Mouse (Mus musculus) lung, embryonic 15.5 days (tissue): ENCODE measurements around the gene Srgap3. TPM values are rescaled to one million over a fixed set of nuclear protein-coding genes. Genes with fewer than 3 reads are reported as not detected.
A peak's percentile ranks its signal among the peaks of the same experiment; 100 is the strongest.
"Not testable (repeated sequence)": the region's sequence is repeated elsewhere in the genome, so short reads cannot be mapped to it uniquely, and the experiment has no call there.

Source experiments
- ATAC-seq: fragments of 200-750 bp; cut with Nextera tagmentation; 2 replicates; pipeline ENCODE4 v1.8.0; 2017; ENCODE audit warnings: moderate number of reproducible peaks, borderline replicate concordance; ENCODE audit not compliant: low FRiP score, low TSS enrichment; ENCODE audit errors: extremely low read depth
- H3K27ac ChIP-seq: fragments of 300-500 bp; sonication (generic); 2 replicates; pipeline ENCODE4 v1.5.1; 2015; ENCODE audit warnings: moderate library complexity, mild to moderate bottlenecking, inconsistent platforms
- H3K27me3 ChIP-seq: fragments of 300-500 bp; sonication (generic); 2 replicates; pipeline ENCODE4 v1.6.1; 2015; ENCODE audit warnings: inconsistent platforms
- H3K36me3 ChIP-seq: fragments of 300-500 bp; sonication (generic); 2 replicates; pipeline ENCODE4 v1.6.1; 2015; ENCODE audit warnings: inconsistent platforms
- H3K4me1 ChIP-seq: fragments of 300-500 bp; sonication (generic); 2 replicates; pipeline ENCODE4 v1.6.1; 2015; ENCODE audit warnings: inconsistent platforms
- H3K4me2 ChIP-seq: fragments of 300-500 bp; sonication (generic); 2 replicates; pipeline ENCODE4 v1.6.1; 2015; ENCODE audit warnings: inconsistent platforms, mild to moderate bottlenecking, moderate library complexity
- H3K4me3 ChIP-seq: fragments of 300-500 bp; sonication (generic); 2 replicates; pipeline ENCODE4 v1.5.1; 2015; ENCODE audit warnings: mild to moderate bottlenecking, inconsistent platforms
- H3K9ac ChIP-seq: fragments of 300-500 bp; sonication (generic); 2 replicates; pipeline ENCODE4 v1.6.1; 2015; ENCODE audit warnings: inconsistent platforms
- H3K9me3 ChIP-seq: fragments of 300-500 bp; sonication (generic); 2 replicates; pipeline ENCODE4 v1.6.1; 2016; ENCODE audit warnings: inconsistent platforms
- WGBS: fragments of 180-500 bp; shearing (Covaris S2); methylation state at CpG from one replicate; pipeline ENCODE4 v1.1.7; 2015; 5-methylcytosine and 5-hydroxymethylcytosine counted together
- polyA plus RNA-seq: library from polyadenylated mRNA; unstranded; fragments of >200 nt; fragmentation: Nextera tagmentation; extraction: Ambion mirVana; gene quantifications from 2 replicates; pipeline ENCODE4 v1.2.1, GENCODE M21; 2015

Srgap3 gene
- polyA plus RNA-seq, 1 experiment from 2014 or later, result 2.5 TPM

DNA sequence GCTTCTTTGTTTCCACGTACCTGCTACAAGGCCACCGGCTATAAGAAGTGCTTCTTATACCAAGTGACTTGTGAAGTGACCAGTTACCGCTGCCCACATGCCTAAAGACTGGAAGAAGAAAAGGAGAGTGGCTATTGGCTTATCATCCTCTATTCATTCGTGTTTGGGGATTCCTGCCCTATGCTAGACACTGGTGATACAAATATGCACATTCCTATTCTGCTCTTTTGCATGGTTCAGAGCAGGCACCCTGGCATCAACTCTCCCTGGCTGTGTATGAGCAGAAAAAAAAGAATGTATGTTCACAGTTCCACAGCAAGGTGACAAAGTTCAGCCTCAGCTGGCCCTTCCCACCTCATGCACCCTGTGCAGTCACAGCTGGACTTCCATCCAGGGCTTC is 81.0 kb downstream of the Srgap3 start:
- Histone ChIP-seq H3K9ac (no peak overlapping the region), H3K27me3 (no peaks in the 10 kb centered on the region), H3K9me3 (no peaks in the 10 kb centered on the region), H3K4me2 (no peak overlapping the region; the same call in 1 of the 2 replicates), H3K27ac (no peak overlapping the region), H3K4me1 (peaks cover 12% of the 10 kb centered on the region), H3K4me3 (no peak overlapping the region), H3K36me3 (no peaks in the 10 kb centered on the region)
- 64% methylated on average over 4 of the region's 4 CpGs for WGBS
- no peak for ATAC-seq

DNA sequence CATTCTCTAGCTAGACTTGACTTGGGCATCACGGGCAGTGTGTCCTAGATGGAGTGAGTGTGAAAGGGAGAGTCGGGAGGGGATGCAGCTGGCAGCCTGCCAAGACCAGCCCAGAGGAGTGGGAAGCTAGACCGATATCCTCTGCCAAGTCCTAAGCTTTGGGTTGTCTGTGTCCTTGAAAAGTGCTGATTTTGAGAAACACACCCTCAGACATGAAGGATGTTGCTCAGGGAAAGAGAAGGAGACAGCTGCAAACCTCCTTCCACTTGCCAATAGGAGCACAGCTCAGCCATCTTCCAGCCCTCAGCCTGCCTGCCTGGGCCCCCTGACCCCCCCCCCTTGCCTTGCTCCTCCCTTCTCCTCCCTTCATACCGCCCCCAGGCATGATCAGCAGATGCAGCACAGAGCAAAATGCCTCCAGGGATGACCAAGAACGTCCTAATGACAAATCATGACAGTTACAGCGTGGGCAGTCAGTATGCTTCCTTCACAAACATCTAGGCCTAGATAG is 82.0 kb downstream of the Srgap3 start:
- H3K9ac ChIP-seq, result no peak overlapping the region
- peak; percentile 91 for ATAC-seq
- H3K4me2 ChIP-seq, result peak overlapping the region; percentile 13; the same call in 1 of the 2 replicates
- H3K27me3 ChIP-seq, result no peaks in the 10 kb centered on the region
- H3K4me1 ChIP-seq, result peaks cover 12% of the 10 kb centered on the region
- no peaks in the 10 kb centered on the region for H3K36me3 ChIP-seq
- H3K27ac ChIP-seq, result peak overlapping the region; percentile 57
- no peak overlapping the region for H3K4me3 ChIP-seq
- WGBS, result 24% methylated on average over 6 of the region's 6 CpGs
- no peaks in the 10 kb centered on the region for H3K9me3 ChIP-seq

DNA sequence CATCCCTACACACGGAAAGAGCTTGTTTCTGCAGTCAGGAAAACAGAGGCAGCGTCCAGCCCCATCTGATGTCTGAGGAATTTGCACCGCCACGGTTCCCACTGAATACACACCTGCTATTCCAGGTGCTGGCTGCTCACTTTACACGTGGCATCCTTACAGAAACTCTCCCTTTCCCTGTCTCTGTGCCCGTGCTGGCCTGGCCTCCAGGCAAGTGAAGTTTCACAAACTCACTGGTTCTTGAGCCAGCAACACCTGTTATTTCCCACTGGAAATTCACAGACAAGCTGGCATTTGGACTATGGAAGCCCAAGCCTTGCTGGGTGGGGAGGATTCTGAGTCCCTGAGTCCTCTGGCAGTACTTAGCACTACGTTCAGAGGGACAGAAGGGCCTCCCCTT is 84.6 kb downstream of the Srgap3 start:
- Histone ChIP-seq H3K27me3 (no peaks in the 10 kb centered on the region), H3K9me3 (no peaks in the 10 kb centered on the region), H3K4me2 (no peak overlapping the region), H3K4me3 (no peak overlapping the region), H3K27ac (no peak overlapping the region), H3K9ac (no peak overlapping the region), H3K4me1 (peaks cover 12% of the 10 kb centered on the region), H3K36me3 (no peaks in the 10 kb centered on the region)
- no peak for ATAC-seq
- WGBS, result 80% methylated on average over 7 of the region's 7 CpGs

DNA sequence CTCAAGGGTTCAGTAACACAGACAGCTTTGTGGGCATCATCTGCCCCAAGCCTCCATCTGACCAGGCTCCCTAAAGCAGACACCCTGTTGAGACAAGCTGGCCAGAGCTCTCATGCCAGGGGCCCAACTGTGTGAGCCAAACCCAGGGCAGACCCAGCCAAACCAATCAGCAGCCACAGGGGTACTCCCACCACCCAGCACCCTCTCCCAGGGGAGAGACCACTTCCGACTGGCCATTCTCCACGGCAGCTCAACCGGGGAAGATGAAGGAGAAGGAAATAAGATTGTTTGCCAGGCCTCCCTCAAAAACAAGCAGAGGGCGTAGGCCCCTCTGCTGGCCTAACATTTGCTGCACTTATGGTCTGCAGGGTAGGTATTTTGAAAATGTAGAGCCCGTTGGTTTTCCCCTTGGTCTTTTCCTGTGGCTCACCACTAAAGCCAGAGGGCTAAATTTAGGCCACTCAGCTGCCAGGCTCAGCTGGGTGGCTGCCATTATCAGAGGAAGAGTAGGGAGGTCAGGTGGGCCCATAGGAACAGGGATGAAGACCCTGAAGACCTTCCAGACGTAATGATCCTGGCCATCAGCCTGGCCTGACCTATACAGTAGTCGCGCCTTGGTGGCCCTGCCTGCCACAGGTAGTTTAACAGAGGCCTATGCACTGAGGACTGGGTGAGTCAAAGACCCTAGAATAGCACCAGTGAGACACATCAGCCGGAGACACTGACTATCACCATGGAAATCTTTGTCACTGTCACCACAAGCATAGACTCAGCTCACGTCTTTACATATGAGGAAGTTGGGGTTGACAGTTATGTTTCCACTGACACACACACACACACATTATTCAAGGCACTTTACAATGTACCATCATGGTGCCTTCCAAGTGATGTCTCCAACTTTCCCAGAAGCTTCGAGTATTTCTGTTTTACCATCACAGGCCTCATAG is 85.4 kb downstream of the Srgap3 start:
- 76% methylated on average over 11 of the region's 11 CpGs for WGBS
- no peak for ATAC-seq
- peaks cover 12% of the 10 kb centered on the region for H3K4me1 ChIP-seq
- H3K9me3 ChIP-seq, result no peaks in the 10 kb centered on the region
- no peak overlapping the region for H3K9ac ChIP-seq
- H3K4me3 ChIP-seq, result no peak overlapping the region
- H3K36me3 ChIP-seq, result no peaks in the 10 kb centered on the region
- H3K27ac ChIP-seq, result no peak overlapping the region
- H3K4me2 ChIP-seq, result no peak overlapping the region
- H3K27me3 ChIP-seq, result no peaks in the 10 kb centered on the region

DNA sequence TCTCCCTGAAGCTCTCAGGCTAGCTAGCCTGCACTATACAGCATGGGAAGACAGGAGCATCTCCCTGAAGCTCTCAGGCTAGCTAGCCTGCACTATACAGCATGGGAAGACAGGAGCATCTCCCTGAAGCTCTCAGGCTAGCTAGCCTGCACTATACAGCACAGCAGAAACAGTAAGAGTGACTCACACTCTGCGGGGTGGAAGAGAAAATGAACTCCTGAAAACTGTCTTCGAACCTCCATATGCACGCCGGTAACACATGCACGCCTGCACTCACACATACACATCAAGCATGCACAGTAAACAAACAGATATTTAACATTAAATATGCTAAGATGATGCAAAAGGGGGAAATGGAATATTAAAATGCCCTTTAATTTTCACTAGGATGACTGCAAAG is 86.8 kb downstream of the Srgap3 start:
- not testable (repeated sequence) for H3K4me1 ChIP-seq, H3K4me3 ChIP-seq, H3K9me3 ChIP-seq, H3K4me2 ChIP-seq, H3K36me3 ChIP-seq, H3K27ac ChIP-seq, ATAC-seq, H3K9ac ChIP-seq, H3K27me3 ChIP-seq
- WGBS, result 95% methylated on average over 5 of the region's 5 CpGs

DNA sequence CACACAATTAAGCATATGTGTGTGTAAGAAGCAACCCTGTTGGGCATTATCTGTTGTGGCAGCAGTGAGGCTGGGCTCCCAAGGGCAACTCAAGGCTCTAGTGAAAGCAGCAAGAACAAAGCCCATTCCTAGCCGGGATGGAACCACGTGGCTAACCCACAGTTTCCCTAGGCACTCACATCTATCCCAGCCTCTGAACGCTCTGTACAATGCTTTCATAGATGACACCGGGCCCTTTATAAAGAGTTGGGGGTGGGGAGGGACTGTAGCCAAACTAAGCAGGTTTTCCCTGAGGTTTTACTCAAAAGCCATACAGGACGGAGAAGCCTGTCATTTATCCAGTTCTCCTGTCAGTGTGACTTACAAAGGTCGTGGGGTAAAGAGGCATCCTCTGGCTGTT is 90.0 kb downstream of the Srgap3 start:
- Histone ChIP-seq H3K27ac (no peak overlapping the region), H3K4me2 (no peak overlapping the region), H3K4me3 (no peak overlapping the region), H3K27me3 (no peaks in the 10 kb centered on the region), H3K9ac (no peak overlapping the region), H3K36me3 (no peaks in the 10 kb centered on the region), H3K4me1 (no peaks in the 10 kb centered on the region), H3K9me3 (no peaks in the 10 kb centered on the region)
- no peak for ATAC-seq
- WGBS, result 62% methylated on average over 6 of the region's 6 CpGs

DNA sequence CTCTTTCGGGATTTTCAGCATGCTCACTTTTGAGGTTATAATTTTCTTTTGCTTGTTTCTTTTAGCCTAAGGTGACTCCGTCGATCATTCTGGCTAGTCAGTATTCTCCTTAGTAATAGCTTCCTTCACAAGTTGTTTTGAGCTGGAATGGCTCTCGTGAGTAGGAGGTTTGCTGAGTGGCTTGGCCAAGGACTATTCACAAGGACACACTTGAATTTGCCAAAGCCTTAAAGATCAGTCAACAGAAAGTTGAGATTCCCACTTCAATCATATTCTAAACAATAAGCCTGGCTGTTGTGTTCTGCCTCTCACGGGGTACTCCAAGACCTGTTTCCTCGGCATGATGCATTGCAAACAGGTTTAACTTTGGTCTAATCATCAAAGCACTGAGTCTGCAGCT is 91.9 kb downstream of the Srgap3 start:
- H3K9ac ChIP-seq, result no peak overlapping the region
- no peaks in the 10 kb centered on the region for H3K27me3 ChIP-seq
- WGBS, result 67% methylated on average over 6 of the region's 6 CpGs
- H3K36me3 ChIP-seq, result no peaks in the 10 kb centered on the region
- H3K4me2 ChIP-seq, result no peak overlapping the region
- H3K27ac ChIP-seq, result no peak overlapping the region
- H3K9me3 ChIP-seq, result no peaks in the 10 kb centered on the region
- ATAC-seq, result no peak
- no peaks in the 10 kb centered on the region for H3K4me1 ChIP-seq
- no peak overlapping the region for H3K4me3 ChIP-seq

DNA sequence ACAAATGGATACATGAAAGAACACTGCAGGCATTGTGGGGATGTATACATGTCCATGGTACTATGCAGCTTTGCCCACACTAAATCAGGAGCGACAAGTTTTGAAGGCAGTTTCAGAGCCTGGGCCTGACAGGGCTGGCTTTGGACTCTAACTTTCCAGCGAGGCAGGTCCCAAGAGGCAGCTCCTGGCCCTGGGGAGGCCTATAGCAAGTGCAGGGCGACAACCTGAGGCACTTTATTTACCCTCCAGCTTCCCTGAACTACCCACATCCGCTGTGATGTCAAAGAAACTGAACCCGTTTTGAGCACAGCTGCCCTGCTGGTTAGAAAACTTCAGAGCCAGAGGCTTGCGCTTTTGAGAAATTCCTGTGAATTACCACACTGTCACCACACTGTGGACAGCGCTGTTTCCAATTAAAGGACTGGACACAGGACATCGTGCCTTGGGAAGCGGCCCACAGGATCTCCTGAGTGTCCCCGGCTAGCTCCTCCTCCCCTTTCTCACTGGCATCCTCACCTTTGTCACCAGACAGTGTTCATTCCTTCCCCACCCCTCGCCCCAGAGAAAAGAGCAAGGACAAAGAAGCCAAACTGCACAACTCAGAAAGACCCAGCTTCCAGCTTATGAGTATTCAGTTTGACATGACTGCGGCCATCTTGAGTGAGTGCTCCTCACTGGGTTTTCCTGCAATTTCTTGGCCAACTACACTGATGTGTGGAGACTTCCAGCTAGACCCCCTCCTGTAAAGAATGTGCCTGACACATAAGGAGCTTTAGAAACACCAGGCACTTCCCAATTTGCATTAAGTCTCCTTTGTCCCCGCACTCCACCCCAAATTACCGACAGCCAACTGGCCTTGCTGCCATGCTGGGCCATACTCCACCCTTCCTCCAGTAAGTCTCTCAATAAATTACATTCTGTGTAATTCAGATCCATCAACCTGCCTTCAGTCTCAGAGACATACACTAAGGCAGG is 94.5 kb downstream of the Srgap3 start:
- no peaks in the 10 kb centered on the region for H3K27me3 ChIP-seq
- H3K9ac ChIP-seq, result no peak overlapping the region
- WGBS, result 62% methylated on average over 14 of the region's 14 CpGs
- H3K27ac ChIP-seq, result no peak overlapping the region
- H3K36me3 ChIP-seq, result no peaks in the 10 kb centered on the region
- H3K4me3 ChIP-seq, result no peak overlapping the region
- no peak for ATAC-seq
- H3K4me1 ChIP-seq, result no peaks in the 10 kb centered on the region
- H3K9me3 ChIP-seq, result no peaks in the 10 kb centered on the region
- H3K4me2 ChIP-seq, result no peak overlapping the region

DNA sequence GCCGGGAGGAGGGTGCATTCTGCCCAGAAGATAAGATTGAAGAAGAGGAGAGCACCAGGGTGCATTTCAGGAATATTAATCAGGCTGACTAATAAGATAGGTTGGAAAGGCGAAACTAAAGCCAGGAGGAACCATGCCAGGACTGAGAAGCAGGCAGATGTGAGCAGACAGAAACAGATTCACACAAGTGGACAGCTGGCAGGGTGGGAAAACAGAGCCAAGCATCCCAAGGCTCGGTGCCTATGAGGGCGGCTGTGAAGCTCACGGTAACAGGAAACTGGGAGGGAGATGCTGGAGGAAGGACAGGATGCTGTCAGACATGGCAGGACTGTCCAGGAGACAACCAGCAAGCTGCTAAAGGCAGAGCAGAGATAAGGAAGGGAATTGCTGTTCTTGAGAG is 96.3 kb downstream of the Srgap3 start:
- Histone ChIP-seq H3K9ac (no peak overlapping the region), H3K4me1 (no peaks in the 10 kb centered on the region), H3K27ac (no peak overlapping the region), H3K27me3 (no peaks in the 10 kb centered on the region), H3K4me2 (no peak overlapping the region), H3K9me3 (no peaks in the 10 kb centered on the region), H3K36me3 (no peaks in the 10 kb centered on the region), H3K4me3 (no peak overlapping the region)
- whole genome bisulfite sequencing, result 41% methylated on average over 5 of the region's 5 CpGs
- ATAC-seq, result no peak

DNA sequence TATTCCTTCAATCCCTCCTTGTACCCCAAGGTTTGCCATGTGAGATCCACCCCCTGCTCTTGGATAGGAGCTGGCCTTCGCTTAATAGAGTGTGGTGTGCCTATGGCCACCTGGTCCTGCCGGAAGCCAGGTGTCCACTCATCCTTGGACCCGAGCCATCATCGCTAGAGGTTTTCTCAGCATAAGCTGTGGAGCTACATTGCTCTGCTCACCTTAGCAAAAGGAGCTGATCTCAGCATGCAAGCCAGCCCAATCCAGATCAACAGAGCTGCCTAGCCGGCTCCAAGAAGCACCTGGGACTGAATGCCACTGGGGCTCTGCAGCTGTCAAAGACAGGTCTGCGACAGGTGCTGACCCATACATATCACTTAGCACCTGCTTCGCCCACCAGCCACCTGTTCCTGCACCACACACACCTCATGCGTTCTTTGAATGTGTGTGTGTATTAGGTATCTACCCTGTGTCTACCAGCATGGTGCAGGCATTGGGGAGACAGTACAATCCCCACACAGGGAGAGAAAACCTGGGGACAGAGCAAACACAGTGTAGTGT is 98.4 kb downstream of the Srgap3 start:
- Histone ChIP-seq H3K4me3 (no peak overlapping the region), H3K4me1 (no peaks in the 10 kb centered on the region), H3K27me3 (no peaks in the 10 kb centered on the region), H3K9ac (no peak overlapping the region), H3K36me3 (no peaks in the 10 kb centered on the region), H3K4me2 (no peak overlapping the region), H3K27ac (no peak overlapping the region), H3K9me3 (no peaks in the 10 kb centered on the region)
- no peak for ATAC-seq
- 83% methylated on average over 8 of the region's 8 CpGs for WGBS

DNA sequence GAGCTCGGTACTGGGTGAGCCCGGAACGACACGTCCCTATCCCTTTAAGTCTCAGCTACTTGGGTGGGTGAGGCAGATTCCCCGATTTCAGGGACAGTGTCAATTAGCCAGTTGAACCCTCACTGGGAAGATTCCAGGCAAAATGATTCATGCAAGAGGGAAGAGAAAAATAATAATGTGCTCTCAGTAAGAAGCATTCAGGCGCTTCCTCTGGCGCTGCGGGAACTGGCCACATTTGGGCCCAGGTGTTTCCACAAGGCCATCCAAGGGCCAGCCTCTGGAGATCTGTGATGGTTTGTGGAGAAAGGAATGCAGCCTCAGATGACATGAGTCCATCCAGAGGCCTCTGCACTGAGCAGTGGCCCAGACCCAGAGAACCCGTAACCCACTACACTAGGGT is 100.2 kb downstream of the Srgap3 start:
- Histone ChIP-seq H3K9me3 (no peaks in the 10 kb centered on the region), H3K9ac (no peak overlapping the region), H3K36me3 (no peaks in the 10 kb centered on the region), H3K4me2 (no peak overlapping the region), H3K27ac (no peak overlapping the region), H3K4me3 (no peak overlapping the region), H3K4me1 (no peaks in the 10 kb centered on the region), H3K27me3 (no peaks in the 10 kb centered on the region)
- 89% methylated on average over 9 of the region's 9 CpGs for WGBS
- ATAC-seq, result no peak
